Mouse (Mus musculus) embryonic facial prominence, embryonic 12.5 days (tissue): ENCODE measurements around the gene Lrrc4c. TPM values are rescaled to one million over a fixed set of nuclear protein-coding genes. Genes with fewer than 3 reads are reported as not detected.

Experiments used
- ATAC-seq: fragments of 200-750 bp; cut with Nextera tagmentation; 2 replicates; pipeline ENCODE4 v1.8.0; 2017; ENCODE audit not compliant: insufficient number of reproducible peaks, insufficient read depth, low FRiP score, low TSS enrichment
- H3K27ac ChIP-seq: fragments of 300-500 bp; sonication (generic); 2 replicates; pipeline ENCODE4 v1.5.1; 2016; ENCODE audit warnings: mild to moderate bottlenecking
- H3K27me3 ChIP-seq: fragments of 300-500 bp; sonication (generic); 2 replicates; pipeline ENCODE4 v1.6.1; 2016; ENCODE audit warnings: mild to moderate bottlenecking, moderate library complexity
- H3K36me3 ChIP-seq: fragments of 300-500 bp; sonication (generic); 2 replicates; pipeline ENCODE4 v1.6.1; 2016; ENCODE audit warnings: mild to moderate bottlenecking
- H3K4me1 ChIP-seq: fragments of 300-500 bp; sonication (generic); 2 replicates; pipeline ENCODE4 v1.6.1; 2016
- H3K4me2 ChIP-seq: fragments of 300-500 bp; sonication (generic); replicated peaks from 2 replicates; pipeline ENCODE4 v1.6.1; 2016; ENCODE audit warnings: mild to moderate bottlenecking, moderate library complexity
- H3K4me3 ChIP-seq: fragments of 300-500 bp; sonication (generic); 2 replicates; pipeline ENCODE4 v1.5.1; 2016; ENCODE audit warnings: mild to moderate bottlenecking
- H3K9ac ChIP-seq: fragments of 300-500 bp; sonication (generic); 2 replicates; pipeline ENCODE4 v1.6.1; 2016; ENCODE audit warnings: mild to moderate bottlenecking, moderate library complexity
- H3K9me3 ChIP-seq: fragments of 300-500 bp; sonication (generic); 2 replicates; pipeline ENCODE4 v1.6.1; 2016; ENCODE audit warnings: mild to moderate bottlenecking, moderate library complexity
- WGBS: fragments of 180-500 bp; shearing (Covaris S2); methylation state at CpG from one replicate; pipeline ENCODE4 v1.1.7; 2016; 5-methylcytosine and 5-hydroxymethylcytosine counted together
- polyA plus RNA-seq: library from polyadenylated mRNA; unstranded; fragments of >200 nt; fragmentation: Nextera tagmentation; extraction: Ambion mirVana; gene quantifications from 2 replicates; pipeline ENCODE4 v1.2.1, GENCODE M21; 2016

The Lrrc4c gene
- polyA plus RNA-seq, 1 experiment from 2014 or later: 4.0 TPM

GRCm38 (mm10) chr2:96401186-96401811, 83.3 kb downstream of the Lrrc4c start:
- no peaks in the 10 kb centered on the region for H3K4me1 ChIP-seq
- ATAC-seq: no peak
- no peak overlapping the region for H3K27ac ChIP-seq
- H3K9ac ChIP-seq: no peak overlapping the region
- no peaks in the 10 kb centered on the region for H3K27me3 ChIP-seq
- no peaks in the 10 kb centered on the region for H3K9me3 ChIP-seq
- no peaks in the 10 kb centered on the region for H3K36me3 ChIP-seq
- WGBS: 86% methylated on average over 1 of the region's 1 CpGs
- no peak overlapping the region for H3K4me2 ChIP-seq
- no peak overlapping the region for H3K4me3 ChIP-seq

- Histone ChIP-seq H3K4me2 (no peak overlapping the region), H3K4me1 (no peaks in the 10 kb centered on the region), H3K4me3 (no peak overlapping the region), H3K36me3 (no peaks in the 10 kb centered on the region), H3K9ac (no peak overlapping the region), H3K27ac (no peak overlapping the region), H3K9me3 (no peaks in the 10 kb centered on the region), H3K27me3 (no peaks in the 10 kb centered on the region)
- WGBS: 61% methylated on average over 2 of the region's 2 CpGs
- ATAC-seq: no peak
Observed at GRCm38 (mm10) chr2:96402514-96402913, 84.5 kb downstream of the Lrrc4c start.

- WGBS: 84% methylated on average over 8 of the region's 8 CpGs
- Histone ChIP-seq H3K4me3 (no peak overlapping the region), H3K27me3 (no peaks in the 10 kb centered on the region), H3K4me2 (no peak overlapping the region), H3K9me3 (no peaks in the 10 kb centered on the region), H3K4me1 (no peaks in the 10 kb centered on the region), H3K9ac (no peak overlapping the region), H3K36me3 (no peaks in the 10 kb centered on the region), H3K27ac (no peak overlapping the region)
- ATAC-seq: no peak
Observed at GRCm38 (mm10) chr2:96406856-96407255, 88.9 kb downstream of the Lrrc4c start.

GRCm38 (mm10) chr2:96411182-96411581, 93.2 kb downstream of the Lrrc4c start:
- Histone ChIP-seq H3K36me3 (no peaks in the 10 kb centered on the region), H3K4me2 (no peak overlapping the region), H3K4me3 (no peak overlapping the region), H3K27ac (no peak overlapping the region), H3K27me3 (no peaks in the 10 kb centered on the region), H3K9me3 (no peaks in the 10 kb centered on the region), H3K4me1 (no peaks in the 10 kb centered on the region), H3K9ac (no peak overlapping the region)
- no peak for ATAC-seq
- WGBS: 94% methylated on average over 1 of the region's 1 CpGs

- ATAC-seq: no peak
- no peaks in the 10 kb centered on the region for H3K4me1 ChIP-seq
- no peak overlapping the region for H3K4me2 ChIP-seq
- H3K36me3 ChIP-seq: no peaks in the 10 kb centered on the region
- no peaks in the 10 kb centered on the region for H3K9me3 ChIP-seq
- no peak overlapping the region for H3K9ac ChIP-seq
- H3K27me3 ChIP-seq: no peaks in the 10 kb centered on the region
- H3K27ac ChIP-seq: no peak overlapping the region
- H3K4me3 ChIP-seq: no peak overlapping the region
Observed at GRCm38 (mm10) chr2:96461566-96461965, 143.6 kb downstream of the Lrrc4c start.

GRCm38 (mm10) chr2:96475674-96476073, 157.7 kb downstream of the Lrrc4c start:
- Histone ChIP-seq H3K36me3 (no peaks in the 10 kb centered on the region), H3K27ac (no peak overlapping the region), H3K4me2 (no peak overlapping the region), H3K4me3 (no peak overlapping the region), H3K4me1 (no peaks in the 10 kb centered on the region), H3K9ac (no peak overlapping the region), H3K9me3 (no peaks in the 10 kb centered on the region), H3K27me3 (no peaks in the 10 kb centered on the region)
- no peak for ATAC-seq
- 73% methylated on average over 6 of the region's 6 CpGs for WGBS

- Histone ChIP-seq H3K4me3 (no peak overlapping the region), H3K27me3 (no peaks in the 10 kb centered on the region), H3K4me2 (no peak overlapping the region), H3K27ac (no peak overlapping the region), H3K9ac (no peak overlapping the region), H3K36me3 (no peaks in the 10 kb centered on the region), H3K9me3 (no peaks in the 10 kb centered on the region), H3K4me1 (no peaks in the 10 kb centered on the region)
- WGBS: 71% methylated on average over 3 of the region's 3 CpGs
- ATAC-seq: no peak
Observed at GRCm38 (mm10) chr2:96499116-96499882, 181.3 kb downstream of the Lrrc4c start.

GRCm38 (mm10) chr2:96504140-96504539, 186.2 kb downstream of the Lrrc4c start:
- H3K4me3 ChIP-seq: no peak overlapping the region
- H3K4me2 ChIP-seq: no peak overlapping the region
- no peak for ATAC-seq
- H3K4me1 ChIP-seq: no peaks in the 10 kb centered on the region
- no peak overlapping the region for H3K27ac ChIP-seq
- H3K27me3 ChIP-seq: no peaks in the 10 kb centered on the region
- no peak overlapping the region for H3K9ac ChIP-seq
- 87% methylated on average over 6 of the region's 6 CpGs for WGBS
- no peaks in the 10 kb centered on the region for H3K9me3 ChIP-seq
- no peaks in the 10 kb centered on the region for H3K36me3 ChIP-seq

GRCm38 (mm10) chr2:96505641-96506040, 187.7 kb downstream of the Lrrc4c start:
- Histone ChIP-seq H3K4me2 (no peak overlapping the region), H3K9me3 (no peaks in the 10 kb centered on the region), H3K27me3 (no peaks in the 10 kb centered on the region), H3K27ac (no peak overlapping the region), H3K4me3 (no peak overlapping the region), H3K9ac (no peak overlapping the region), H3K36me3 (no peaks in the 10 kb centered on the region), H3K4me1 (no peaks in the 10 kb centered on the region)
- ATAC-seq: no peak
- WGBS: 72% methylated on average over 1 of the region's 1 CpGs

GRCm38 (mm10) chr2:96508991-96509390, 191.0 kb downstream of the Lrrc4c start:
- Histone ChIP-seq H3K9me3 (no peaks in the 10 kb centered on the region), H3K27ac (no peak overlapping the region), H3K27me3 (no peaks in the 10 kb centered on the region), H3K4me2 (no peak overlapping the region), H3K4me1 (no peaks in the 10 kb centered on the region), H3K4me3 (no peak overlapping the region), H3K36me3 (no peaks in the 10 kb centered on the region), H3K9ac (no peak overlapping the region)
- 67% methylated on average over 1 of the region's 1 CpGs for WGBS
- no peak for ATAC-seq

GRCm38 (mm10) chr2:96537469-96537868, 219.5 kb downstream of the Lrrc4c start:
- Histone ChIP-seq H3K9ac (no peak overlapping the region), H3K36me3 (no peaks in the 10 kb centered on the region), H3K9me3 (no peaks in the 10 kb centered on the region), H3K4me2 (no peak overlapping the region), H3K4me3 (no peak overlapping the region), H3K27me3 (no peaks in the 10 kb centered on the region), H3K27ac (no peak overlapping the region), H3K4me1 (no peaks in the 10 kb centered on the region)
- no peak for ATAC-seq
- WGBS: 77% methylated on average over 3 of the region's 3 CpGs

GRCm38 (mm10) chr2:96547171-96547570, 229.2 kb downstream of the Lrrc4c start:
- Histone ChIP-seq H3K4me3 (no peak overlapping the region), H3K4me2 (no peak overlapping the region), H3K27me3 (no peaks in the 10 kb centered on the region), H3K27ac (no peak overlapping the region), H3K36me3 (no peaks in the 10 kb centered on the region), H3K4me1 (no peaks in the 10 kb centered on the region), H3K9me3 (no peaks in the 10 kb centered on the region), H3K9ac (no peak overlapping the region)
- WGBS: 68% methylated on average over 1 of the region's 1 CpGs
- no peak for ATAC-seq
